Mouse (Mus musculus): ENCODE measurements at regions not wholly inside any gene's neighbourhood (a gene's known extent, or its start where the extent isn't known, plus 50 kb on each side); places are given as distances from the start of the nearest gene placed in this dataset.
A peak's percentile ranks its signal among the peaks of the same experiment; 100 is the strongest.

- Histone ChIP-seq H3K4me3 (replicated peaks; ENCODE audit: low read length) (no peak overlapping the region), H3K9me3 (ENCODE audit: low read length) (no peaks in the 10 kb centered on the region), H3K27me3 (ENCODE audit: insufficient read depth, low read length) (no peaks in the 10 kb centered on the region), H3K4me1 (replicated peaks; ENCODE audit: low read depth, low read length) (peaks cover 5% of the 10 kb centered on the region; the same call in 1 of the 2 replicates), H3K36me3 (ENCODE audit: insufficient read depth, low read length) (no peaks in the 10 kb centered on the region)
- TF ChIP-seq CTCF (conservative IDR thresholded peaks at IDR 0.05; ENCODE audit: low read length) (no peak), POU5F1 (IDR thresholded peaks at IDR 0.05; ENCODE audit: borderline replicate concordance, low read length) (no peak), NANOG (IDR thresholded peaks at IDR 0.05; ENCODE audit: borderline replicate concordance, low read length) (no peak)
Observed at GRCm38 (mm10) chr4:54374457-54374856, 548.6 kb downstream of the Tmem38b start.

DNA sequence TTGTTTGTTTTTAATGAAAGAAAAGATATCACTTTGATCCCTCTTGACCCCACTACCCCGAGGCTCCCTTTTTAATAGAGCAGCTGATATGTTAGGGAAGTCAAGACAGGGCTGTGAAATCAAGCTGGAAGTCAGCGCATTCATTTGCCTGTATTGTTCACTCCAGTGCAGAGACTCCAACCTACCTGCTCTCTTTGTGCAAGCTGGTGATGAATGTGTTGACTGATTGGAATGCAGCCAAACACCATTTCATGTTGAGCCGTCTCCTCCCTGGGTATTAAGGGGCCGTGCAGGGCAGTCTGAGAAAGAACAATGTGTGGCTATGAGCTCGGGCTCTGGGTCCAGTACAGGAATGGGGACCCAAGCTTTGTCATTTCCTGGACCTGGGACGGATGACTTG is 557.4 kb upstream of the Zfp462 start:
- Histone ChIP-seq H3K36me3 (ENCODE audit: insufficient read depth, low read length) (no peaks in the 10 kb centered on the region), H3K4me3 (replicated peaks; ENCODE audit: low read length) (no peak overlapping the region), H3K4me1 (replicated peaks; ENCODE audit: low read depth, low read length) (no peaks in the 10 kb centered on the region), H3K9me3 (ENCODE audit: low read length) (no peaks in the 10 kb centered on the region), H3K27me3 (ENCODE audit: insufficient read depth, low read length) (no peaks in the 10 kb centered on the region)
- no peak for TF ChIP-seq NANOG (IDR thresholded peaks at IDR 0.05; ENCODE audit: borderline replicate concordance, low read length)
- TF ChIP-seq CTCF (conservative IDR thresholded peaks at IDR 0.05; ENCODE audit: low read length), result no peak
- no peak for TF ChIP-seq POU5F1 (IDR thresholded peaks at IDR 0.05; ENCODE audit: borderline replicate concordance, low read length)

DNA sequence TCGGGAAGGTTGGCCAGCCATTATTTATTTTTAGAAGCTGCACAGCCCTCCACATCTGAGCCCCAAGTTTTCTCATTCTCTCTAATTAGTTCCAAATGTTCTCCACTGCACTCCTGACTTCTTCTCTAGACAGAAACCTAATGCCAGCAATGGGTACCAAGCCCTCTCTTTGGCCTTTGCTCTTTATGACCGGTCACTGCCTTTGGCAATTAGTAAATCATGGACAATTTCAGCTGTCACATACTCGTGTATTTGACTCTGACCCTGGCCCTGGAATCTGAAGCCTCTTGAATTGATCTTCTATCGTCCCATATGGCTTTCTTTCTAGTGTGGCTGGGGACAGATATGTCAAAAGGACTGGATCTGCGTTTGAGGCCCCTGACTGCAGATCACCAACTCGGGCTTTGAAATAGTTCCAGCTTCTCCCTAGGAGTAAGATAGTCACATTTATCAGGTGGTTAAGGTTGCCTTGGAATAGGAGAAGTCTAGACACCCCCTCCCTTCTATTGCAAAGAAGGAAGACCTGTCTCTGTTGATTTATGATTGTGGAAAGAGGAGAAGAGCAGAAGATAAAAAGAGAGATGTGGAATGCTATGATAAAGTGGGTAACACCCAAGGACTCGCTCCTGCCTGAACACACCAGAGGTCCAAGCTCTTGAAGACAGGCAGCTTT is 553.2 kb upstream of the Zfp462 start:
- H3K4me1 ChIP-seq (replicated peaks; ENCODE audit: low read depth, low read length), result no peaks in the 10 kb centered on the region
- no peaks in the 10 kb centered on the region for H3K9me3 ChIP-seq (ENCODE audit: low read length)
- H3K27me3 ChIP-seq (ENCODE audit: insufficient read depth, low read length), result no peaks in the 10 kb centered on the region
- no peaks in the 10 kb centered on the region for H3K36me3 ChIP-seq (ENCODE audit: insufficient read depth, low read length)
- TF ChIP-seq CTCF (conservative IDR thresholded peaks at IDR 0.05; ENCODE audit: low read length), result no peak
- TF ChIP-seq NANOG (IDR thresholded peaks at IDR 0.05; ENCODE audit: borderline replicate concordance, low read length), result no peak
- TF ChIP-seq POU5F1 (IDR thresholded peaks at IDR 0.05; ENCODE audit: borderline replicate concordance, low read length), result no peak
- H3K4me3 ChIP-seq (replicated peaks; ENCODE audit: low read length), result no peak overlapping the region

GRCm38 (mm10) chr4:54406151-54406550 is 538.7 kb upstream of the Zfp462 start:
- no peaks in the 10 kb centered on the region for H3K27me3 ChIP-seq (ENCODE audit: insufficient read depth, low read length)
- TF ChIP-seq CTCF (conservative IDR thresholded peaks at IDR 0.05; ENCODE audit: low read length), result no peak
- no peak for TF ChIP-seq NANOG (IDR thresholded peaks at IDR 0.05; ENCODE audit: borderline replicate concordance, low read length)
- TF ChIP-seq POU5F1 (IDR thresholded peaks at IDR 0.05; ENCODE audit: borderline replicate concordance, low read length), result no peak

DNA sequence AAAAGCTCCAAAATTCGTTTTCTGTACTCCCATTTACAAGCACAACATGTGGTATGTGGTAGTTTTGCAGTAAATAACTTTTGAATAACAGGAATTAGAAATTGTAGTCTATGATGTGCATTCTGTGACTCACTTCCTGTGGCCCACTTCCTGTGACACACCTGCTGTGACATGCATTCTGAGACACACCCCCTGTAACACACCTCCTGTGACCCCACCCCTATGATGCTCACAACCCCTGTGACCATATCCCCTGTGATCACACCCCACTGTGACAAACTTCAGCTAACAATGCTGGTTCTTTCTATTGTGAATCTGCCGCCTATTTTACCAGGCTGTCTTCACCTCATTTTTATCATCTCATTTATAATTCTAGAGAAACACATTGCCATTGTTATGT is 536.9 kb upstream of the Zfp462 start:
- no peaks in the 10 kb centered on the region for H3K36me3 ChIP-seq (ENCODE audit: insufficient read depth, low read length)
- no peak overlapping the region for H3K4me3 ChIP-seq (replicated peaks; ENCODE audit: low read length)
- no peaks in the 10 kb centered on the region for H3K27me3 ChIP-seq (ENCODE audit: insufficient read depth, low read length)
- no peaks in the 10 kb centered on the region for H3K4me1 ChIP-seq (replicated peaks; ENCODE audit: low read depth, low read length)
- TF ChIP-seq NANOG (IDR thresholded peaks at IDR 0.05; ENCODE audit: borderline replicate concordance, low read length), result no peak
- no peak for TF ChIP-seq CTCF (conservative IDR thresholded peaks at IDR 0.05; ENCODE audit: low read length)
- no peak for TF ChIP-seq POU5F1 (IDR thresholded peaks at IDR 0.05; ENCODE audit: borderline replicate concordance, low read length)
- H3K9me3 ChIP-seq (ENCODE audit: low read length), result no peaks in the 10 kb centered on the region

More at GRCm38 (mm10) chr4:54406151-54406550, 538.7 kb upstream of the Zfp462 start:
- Histone ChIP-seq H3K9me3 (ENCODE audit: low read length) (no peaks in the 10 kb centered on the region), H3K36me3 (ENCODE audit: insufficient read depth, low read length) (no peaks in the 10 kb centered on the region), H3K4me3 (replicated peaks; ENCODE audit: low read length) (no peak overlapping the region), H3K4me1 (replicated peaks; ENCODE audit: low read depth, low read length) (no peaks in the 10 kb centered on the region)

- H3K9me3 ChIP-seq (ENCODE audit: low read length), result no peaks in the 10 kb centered on the region
Observed at GRCm38 (mm10) chr4:54430789-54431188, 514.1 kb upstream of the Zfp462 start.

DNA sequence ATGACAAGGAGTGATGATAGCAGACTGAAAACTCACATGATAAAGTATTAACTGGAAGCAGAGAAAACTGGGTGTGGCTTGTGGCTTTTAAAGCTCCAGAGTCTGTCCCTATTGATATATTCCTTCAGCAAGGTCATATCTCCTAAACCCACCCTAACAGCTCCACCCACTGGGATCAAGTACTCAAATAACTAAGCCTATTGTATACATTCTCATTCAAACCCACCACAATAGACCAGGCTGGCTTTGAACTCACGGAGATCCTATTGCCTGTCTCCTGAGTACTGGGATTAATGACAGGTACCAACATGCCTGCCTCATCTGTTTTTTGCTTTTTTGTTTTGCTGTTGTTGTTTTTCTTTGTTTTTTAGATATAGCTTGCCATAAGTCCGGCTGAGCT is 484.3 kb upstream of the Zfp462 start:
- TF ChIP-seq CTCF (conservative IDR thresholded peaks at IDR 0.05; ENCODE audit: low read length) (no peak), NANOG (IDR thresholded peaks at IDR 0.05; ENCODE audit: borderline replicate concordance, low read length) (peak; percentile 13; the same call in 1 of the 2 replicates)
- Histone ChIP-seq H3K4me1 (replicated peaks; ENCODE audit: low read depth, low read length) (no peaks in the 10 kb centered on the region; the same call in 1 of the 2 replicates), H3K36me3 (ENCODE audit: insufficient read depth, low read length) (no peaks in the 10 kb centered on the region), H3K9me3 (ENCODE audit: low read length) (no peaks in the 10 kb centered on the region), H3K27me3 (ENCODE audit: insufficient read depth, low read length) (no peaks in the 10 kb centered on the region), H3K4me3 (replicated peaks; ENCODE audit: low read length) (no peak overlapping the region)

More at GRCm38 (mm10) chr4:54430789-54431188, 514.1 kb upstream of the Zfp462 start:
- Histone ChIP-seq H3K36me3 (ENCODE audit: insufficient read depth, low read length) (no peaks in the 10 kb centered on the region), H3K27me3 (ENCODE audit: insufficient read depth, low read length) (no peaks in the 10 kb centered on the region), H3K4me1 (replicated peaks; ENCODE audit: low read depth, low read length) (no peaks in the 10 kb centered on the region), H3K4me3 (replicated peaks; ENCODE audit: low read length) (no peak overlapping the region)
- TF ChIP-seq NANOG (IDR thresholded peaks at IDR 0.05; ENCODE audit: borderline replicate concordance, low read length) (no peak), POU5F1 (IDR thresholded peaks at IDR 0.05; ENCODE audit: borderline replicate concordance, low read length) (no peak), CTCF (conservative IDR thresholded peaks at IDR 0.05; ENCODE audit: low read length) (no peak)

DNA sequence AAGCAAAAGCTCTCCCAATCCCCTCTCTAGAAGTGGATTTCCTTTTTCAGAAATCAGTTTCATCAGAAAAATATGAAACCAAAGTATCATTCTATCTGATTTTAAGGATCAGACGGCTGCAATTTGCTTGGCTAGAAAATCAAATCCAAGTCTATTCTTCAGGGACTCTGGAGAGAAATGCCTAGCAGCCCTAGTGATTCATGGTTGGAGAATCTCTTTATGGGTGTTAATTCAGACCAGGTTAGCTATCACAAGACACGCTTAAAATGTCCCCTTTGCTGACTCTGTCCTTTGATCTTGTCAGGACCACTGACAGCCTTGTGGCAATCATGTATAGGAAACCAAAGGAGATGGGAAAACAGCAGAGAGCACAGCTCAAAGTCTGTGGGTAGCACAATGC is 475.7 kb upstream of the Zfp462 start:
- TF ChIP-seq CTCF (conservative IDR thresholded peaks at IDR 0.05; ENCODE audit: low read length) (no peak), NANOG (IDR thresholded peaks at IDR 0.05; ENCODE audit: borderline replicate concordance, low read length) (no peak), POU5F1 (IDR thresholded peaks at IDR 0.05; ENCODE audit: borderline replicate concordance, low read length) (no peak)
- H3K9me3 ChIP-seq (ENCODE audit: low read length), result no peaks in the 10 kb centered on the region
- H3K36me3 ChIP-seq (ENCODE audit: insufficient read depth, low read length), result no peaks in the 10 kb centered on the region
- H3K4me3 ChIP-seq (replicated peaks; ENCODE audit: low read length), result no peak overlapping the region
- no peaks in the 10 kb centered on the region for H3K4me1 ChIP-seq (replicated peaks; ENCODE audit: low read depth, low read length)
- no peaks in the 10 kb centered on the region for H3K27me3 ChIP-seq (ENCODE audit: insufficient read depth, low read length)
